Mouse (Mus musculus) left cerebral cortex, adult 18-20 months (tissue): ENCODE data around the gene Olfr1434. TPM values are rescaled to one million over a fixed set of nuclear protein-coding genes. Genes with fewer than 3 reads are reported as not detected.
"Not testable (repeated sequence)": the region's sequence is repeated elsewhere in the genome, so short reads cannot be mapped to it uniquely, and the experiment has no call there.

Experiments
- DNase-seq, 2 experiments: peaks; one replicate each; pipeline ENCODE4 v3.0.0; 2021 to 2022; ENCODE audit warnings: low spot score in 2 of 2, mixed read lengths in 1 of 2
- long read RNA-seq, 2 experiments: library from polyadenylated mRNA; stranded (forward); transcript quantifications; one replicate each; pipeline ENCODE4 v2.0.0; 2021
- total RNA-seq, 2 experiments: library from RNA; stranded (reverse); gene quantifications; 2 replicates each; pipeline ENCODE4 v1.2.3; 2021

The Olfr1434 gene
- not detected for total RNA-seq
- long read RNA-seq, experiment 1, result 0 reads
- long read RNA-seq, experiment 2, result 0 reads

DNA sequence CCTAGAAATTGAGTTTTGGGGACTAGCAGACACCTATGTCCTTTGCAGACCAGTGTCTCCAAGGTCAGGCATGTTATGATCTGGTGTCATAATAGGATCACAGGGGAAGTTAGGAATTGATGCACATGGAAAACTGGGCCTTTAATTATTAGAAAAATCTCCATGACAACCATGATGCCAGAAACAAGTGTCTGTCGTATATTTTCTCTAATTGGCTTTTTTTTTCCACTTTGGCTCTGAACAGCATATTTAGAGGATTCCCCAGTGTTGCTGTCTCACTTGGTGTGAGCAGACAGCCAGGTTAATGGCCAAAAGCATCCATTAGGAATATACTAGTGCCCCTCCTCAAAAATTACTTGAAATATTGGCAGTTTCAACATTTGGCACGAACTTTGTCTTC lies at the start of gene Olfr1434:
Gene Olfr1434, plus strand, starts transcription at position 301 of the 400 bp plus-strand sequence.
- DNase-seq, result no peak

DNA sequence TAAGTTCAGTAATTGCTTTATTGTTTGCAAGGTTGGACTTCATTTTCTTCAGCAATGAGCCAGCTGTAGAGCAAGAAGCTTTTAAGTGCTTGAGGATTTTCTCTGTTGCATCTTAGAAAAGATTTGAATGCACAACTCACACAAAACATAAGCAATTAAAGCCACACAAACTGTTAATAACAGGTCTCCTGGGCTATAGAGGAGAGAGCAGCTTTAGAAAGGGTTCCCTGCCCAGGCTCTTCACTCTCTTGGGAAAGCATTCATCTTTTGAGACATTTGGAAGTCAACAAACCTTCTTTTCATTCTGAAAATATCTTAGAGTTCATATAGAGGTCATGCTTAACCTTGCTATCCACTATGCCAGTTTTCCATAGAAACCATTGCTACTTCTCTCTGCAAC lies 47.2 kb upstream of the Olfr1434 start, which contains the start of gene Olfr1432:
Gene Olfr1432, minus strand, starts transcription at position 101 of the 400 bp plus-strand sequence.
- DNase-seq, result not testable (repeated sequence)

DNA sequence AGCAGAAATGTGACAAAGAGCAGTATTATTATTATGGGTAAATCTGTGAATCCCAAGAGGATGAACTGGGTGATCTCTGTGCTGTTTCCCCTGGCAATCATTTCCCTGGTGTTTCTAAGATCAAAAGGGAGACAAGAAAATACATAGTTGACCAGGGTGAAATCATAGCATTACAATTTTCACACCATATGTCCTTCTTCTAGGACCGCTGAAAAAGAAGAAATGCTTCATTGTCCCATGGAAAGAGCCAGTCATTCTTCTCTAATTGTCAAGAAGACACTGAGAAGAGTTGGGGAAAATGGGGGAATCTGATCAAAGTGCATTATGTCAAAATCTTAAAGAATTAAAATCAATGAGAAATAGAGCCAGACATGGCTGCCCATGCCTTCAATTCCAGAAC lies 38.1 kb upstream of the Olfr1434 start, which contains the start of gene Olfr262:
Gene Olfr262, minus strand, starts transcription at position 101 of the 400 bp plus-strand sequence.
- no peak for DNase-seq

- DNase-seq, result no peak
Observed at GRCm38 (mm10) chr19:12260732-12261131, 18.9 kb upstream of the Olfr1434 start, which contains the start of gene Olfr235. Gene Olfr235, plus strand, starts transcription at chr19:12261032.

GRCm38 (mm10) chr19:12292979-12293378 lies 13.3 kb downstream of the Olfr1434 start:
- DNase-seq, result no peak

GRCm38 (mm10) chr19:12299030-12299429 lies 19.4 kb downstream of the Olfr1434 start, which contains the start of gene Olfr1436:
Gene Olfr1436, minus strand, starts transcription at chr19:12299130.
- not testable (repeated sequence) for DNase-seq

- DNase-seq, result no peak
Observed at GRCm38 (mm10) chr19:12325001-12325400, 45.3 kb downstream of the Olfr1434 start, which contains the start of gene Olfr1437. Gene Olfr1437, minus strand, starts transcription at chr19:12325101.

Other genes starting within 250 kb of the Olfr1434 start
- gene Olfr1423, start 238.5 kb upstream of the Olfr1434 start, total RNA-seq, result not detected
- gene Olfr1424, start 217.2 kb upstream of the Olfr1434 start, total RNA-seq, result not detected
- not detected for gene Olfr1425, start 202.1 kb upstream of the Olfr1434 start, total RNA-seq
- not detected for gene Olfr1426, start 187.8 kb upstream of the Olfr1434 start, total RNA-seq
- not detected for gene Olfr1427, start 176.5 kb upstream of the Olfr1434 start, total RNA-seq
- gene Olfr1428, start 164.0 kb upstream of the Olfr1434 start, total RNA-seq, result not detected
- gene Olfr76, start 156.7 kb upstream of the Olfr1434 start, total RNA-seq, result not detected
- not detected for gene Olfr1555-ps1, start 109.7 kb upstream of the Olfr1434 start, total RNA-seq
- not detected for gene Olfr1431, start 79.2 kb upstream of the Olfr1434 start, total RNA-seq
- not detected for gene Olfr1432, start 47.3 kb upstream of the Olfr1434 start, total RNA-seq
- not detected for gene Olfr262, start 38.2 kb upstream of the Olfr1434 start, total RNA-seq
- gene Olfr235, start 18.8 kb upstream of the Olfr1434 start, total RNA-seq, result not detected
- gene Olfr1436, start 19.3 kb downstream of the Olfr1434 start, total RNA-seq, result not detected
- not detected for gene Olfr1437, start 45.2 kb downstream of the Olfr1434 start, total RNA-seq
- gene Olfr1438-ps1, start 56.1 kb downstream of the Olfr1434 start, total RNA-seq, result not detected
- not detected for gene Olfr1440, start 107.4 kb downstream of the Olfr1434 start, total RNA-seq
- not detected for gene Olfr1441, start 137.6 kb downstream of the Olfr1434 start, total RNA-seq
- gene Pfpl, start 148.1 kb downstream of the Olfr1434 start, total RNA-seq, result not detected
- gene Mpeg1, start 180.9 kb downstream of the Olfr1434 start, total RNA-seq, result 1 to 10 TPM; 9.7 TPM
- 10 to 100 TPM; 34.3 to 36.9 TPM for gene Dtx4, start 221.6 kb downstream of the Olfr1434 start, total RNA-seq